Mouse (Mus musculus) CH12.LX (cell line): ENCODE data around the gene Fabp3. TPM values are rescaled to one million over a fixed set of nuclear protein-coding genes. Genes with fewer than 3 reads are reported as not detected.

Source experiments
- DNase-seq: peaks from one replicate; pipeline ENCODE4 v3.0.0-alpha.2; 2013; ENCODE audit errors: extremely low read depth
- H3K27ac ChIP-seq: 2 replicates; pipeline ENCODE4 v1.5.1; 2012; ENCODE audit warnings: low read depth, mild to moderate bottlenecking, control low read depth, moderate library complexity; ENCODE audit not compliant: insufficient read depth
- H3K27me3 ChIP-seq: replicated peaks from 2 replicates; pipeline ENCODE3; 2012; ENCODE audit warnings: inconsistent platforms
- H3K36me3 ChIP-seq, 2 experiments: replicated peaks in 1 of 2; 2 replicates each; pipeline versions ENCODE3 to v1.6.1; 2012; ENCODE audit warnings: inconsistent platforms in 1 of 2, low read length in 1 of 2, mild to moderate bottlenecking in 1 of 2, mixed read lengths in 1 of 2, moderate library complexity in 1 of 2; ENCODE audit not compliant: control insufficient read depth in 1 of 2, insufficient read depth in 1 of 2
- H3K4me1 ChIP-seq, 2 experiments: 2 replicates each; pipeline ENCODE4 v1.6.1; 2012; ENCODE audit warnings: inconsistent platforms in 1 of 2, moderate library complexity in 1 of 2; ENCODE audit not compliant: insufficient read depth in 2 of 2, control insufficient read depth in 1 of 2
- H3K4me2 ChIP-seq: 2 replicates; pipeline ENCODE4 v1.6.1; 2012; ENCODE audit warnings: low read depth, mild to moderate bottlenecking, control low read depth; ENCODE audit not compliant: poor library complexity, insufficient read depth, severe bottlenecking
- H3K4me3 ChIP-seq, 3 experiments: fragments of 150-350 bp in 1 of 3; sonication (generic) in 1 of 3; replicated peaks in 1 of 3; 2 replicates each; pipeline versions ENCODE3 to v1.5.1; 2011 to 2012; ENCODE audit warnings: low read depth in 2 of 3, low read length in 2 of 3, mild to moderate bottlenecking in 2 of 3, moderate library complexity in 2 of 3, control low read depth in 1 of 3, improper control_type of control experiment in 1 of 3, inconsistent platforms in 1 of 3, mixed read lengths in 1 of 3; ENCODE audit not compliant: poor library complexity in 1 of 3
- H3K79me2 ChIP-seq: replicated peaks from 2 replicates; pipeline ENCODE4 v1.6.1; 2012; ENCODE audit warnings: mild to moderate bottlenecking, moderate library complexity; ENCODE audit not compliant: control insufficient read depth, poor library complexity, insufficient read depth, severe bottlenecking; ENCODE audit errors: extremely low read depth
- H3K9ac ChIP-seq: 2 replicates; pipeline ENCODE4 v1.6.1; 2012; ENCODE audit warnings: low read depth, mild to moderate bottlenecking, control low read depth, moderate library complexity; ENCODE audit not compliant: insufficient read depth
- H3K9me3 ChIP-seq: replicated peaks from 2 replicates; pipeline ENCODE3; 2012; ENCODE audit warnings: low read length, inconsistent platforms, mixed read lengths
- BHLHE40 ChIP-seq: IDR thresholded peaks from 2 replicates; pipeline ENCODE4 v1.6.1; 2011; ENCODE audit warnings: mild to moderate bottlenecking, low read depth, low read length, improper control_type of control experiment
- CHD2 ChIP-seq: IDR thresholded peaks from 2 replicates; pipeline ENCODE4 v1.6.1; 2011; ENCODE audit warnings: low read length, improper control_type of control experiment
- E2F4 ChIP-seq: IDR thresholded peaks from 2 replicates; pipeline ENCODE4 v1.6.1; 2011; ENCODE audit warnings: low read depth, low read length, improper control_type of control experiment; ENCODE audit not compliant: insufficient replicate concordance
- ELF1 ChIP-seq: IDR thresholded peaks from 2 replicates; pipeline ENCODE4 v1.6.1; 2014; ENCODE audit warnings: low read depth, mild to moderate bottlenecking, inconsistent platforms, low read length, improper control_type of control experiment
- EP300 ChIP-seq: IDR thresholded peaks from 2 replicates; pipeline ENCODE4 v1.6.1; 2011; ENCODE audit warnings: low read length, improper control_type of control experiment
- HCFC1 ChIP-seq: IDR thresholded peaks from 2 replicates; pipeline ENCODE4 v1.6.1; 2012; ENCODE audit warnings: low read depth, mild to moderate bottlenecking, inconsistent platforms, low read length, improper control_type of control experiment
- MAFK ChIP-seq: IDR thresholded peaks from 2 replicates; pipeline ENCODE4 v1.6.1; 2011; ENCODE audit warnings: low read length, improper control_type of control experiment; ENCODE audit not compliant: insufficient replicate concordance
- MAX ChIP-seq: IDR thresholded peaks from 2 replicates; pipeline ENCODE4 v1.6.1; 2011; ENCODE audit warnings: low read length, improper control_type of control experiment
- MAZ ChIP-seq: IDR thresholded peaks from 2 replicates; pipeline ENCODE4 v1.6.1; 2012; ENCODE audit warnings: low read depth, mild to moderate bottlenecking, inconsistent platforms, low read length, improper control_type of control experiment, moderate library complexity
- MXI1 ChIP-seq: IDR thresholded peaks from 2 replicates; pipeline ENCODE4 v1.6.1; 2011; ENCODE audit warnings: mild to moderate bottlenecking, low read depth, low read length, improper control_type of control experiment
- MYC ChIP-seq: IDR thresholded peaks from 2 replicates; pipeline ENCODE4 v1.6.1; 2011; ENCODE audit warnings: low read depth, mild to moderate bottlenecking, improper control_type of control experiment, low read length
- NRF1 ChIP-seq: IDR thresholded peaks from 2 replicates; pipeline ENCODE4 v1.6.1; 2014; ENCODE audit warnings: low read depth, mild to moderate bottlenecking, inconsistent platforms, low read length, improper control_type of control experiment, moderate library complexity
- POLR2A ChIP-seq: IDR thresholded peaks from 2 replicates; pipeline ENCODE4 v1.6.1; 2011; ENCODE audit warnings: low read depth, mild to moderate bottlenecking, improper control_type of control experiment, low read length
- POLR2AphosphoS2 ChIP-seq: IDR thresholded peaks from 2 replicates; pipeline ENCODE4 v1.6.1; 2011; ENCODE audit warnings: low read depth, low read length, improper control_type of control experiment
- SMC3 ChIP-seq: IDR thresholded peaks from 2 replicates; pipeline ENCODE4 v1.6.1; 2011; ENCODE audit warnings: low read depth, low read length, improper control_type of control experiment
- TCF12 ChIP-seq: IDR thresholded peaks from 2 replicates; pipeline ENCODE4 v1.6.1; 2014; ENCODE audit warnings: low read depth, mild to moderate bottlenecking, inconsistent platforms, low read length, improper control_type of control experiment
- USF2 ChIP-seq: conservative IDR thresholded peaks from 2 replicates; pipeline ENCODE4 v1.6.1; 2011; ENCODE audit warnings: low read depth, low read length, improper control_type of control experiment
- ZKSCAN1 ChIP-seq: IDR thresholded peaks from 2 replicates; pipeline ENCODE4 v1.6.1; 2012; ENCODE audit warnings: low read depth, inconsistent platforms, low read length, improper control_type of control experiment, borderline replicate concordance
- ZMIZ1 ChIP-seq: IDR thresholded peaks from 2 replicates; pipeline ENCODE4 v1.6.1; 2012; ENCODE audit warnings: low read depth, mild to moderate bottlenecking, inconsistent platforms, low read length, improper control_type of control experiment
- dilution Hi-C: fragments of 300-500 bp; cut with MboI; formaldehyde crosslinking; loops from 2 replicates; pipeline ENCODE4 v1.14.3; 2020; ENCODE audit warnings: low sequenced_read_pairs; ENCODE audit not compliant: extremely low pct_unique_long_range_greater_than_20kb, extremely low pct_ligation_motif_present
- in situ Hi-C: fragments of 300-500 bp; cut with MboI; formaldehyde crosslinking; loops from 3 replicates; pipeline ENCODE4 v1.14.3; 2019; ENCODE audit warnings: low sequenced_read_pairs, low pct_ligation_motif_present, low pct_unique_long_range_greater_than_20kb, mixed read lengths
- polyA plus RNA-seq: library from polyadenylated mRNA; unstranded; fragments of >175 nt; gene quantifications from 2 replicates; pipeline ENCODE4 v1.2.1, GENCODE M21; 2012; ENCODE audit warnings: low read depth; ENCODE audit not compliant: insufficient read length
- total RNA-seq, 2 experiments: library from RNA; depleted of rRNA; stranded (reverse); fragments of 300-350 nt in 1 of 2; fragments of >200 nt in 1 of 2; gene quantifications; 2 replicates each; pipeline ENCODE4 v1.2.3; 2012 to 2014

Gene Fabp3
- total and polyA plus RNA-seq, 3 experiments = not detected

GRCm38 (mm10) chr4:130283826-130284225 is 24.6 kb upstream of the Fabp3 start:
- no peak for TF ChIP-seq NRF1
- no peak for TF ChIP-seq EP300
- no peak for TF ChIP-seq ELF1
- no peak for TF ChIP-seq BHLHE40
- no peak for TF ChIP-seq E2F4
- no peak for TF ChIP-seq MAX
- TF ChIP-seq SMC3 = no peak
- H3K9ac ChIP-seq = no peak overlapping the region
- dilution Hi-C loops = no loop called here
- no peak overlapping the region for H3K4me3 ChIP-seq
- no peak for DNase-seq
- peaks cover 79% of the 10 kb centered on the region for H3K27me3 ChIP-seq
- no peak overlapping the region for H3K27ac ChIP-seq
- in situ Hi-C loops = no loop called here
- H3K79me2 ChIP-seq = no peaks in the 10 kb centered on the region
- H3K4me2 ChIP-seq = no peak overlapping the region
- H3K36me3 ChIP-seq = no peaks in the 10 kb centered on the region
- H3K4me1 ChIP-seq = no peaks in the 10 kb centered on the region
- H3K9me3 ChIP-seq = no peaks in the 10 kb centered on the region

GRCm38 (mm10) chr4:130286531-130286930 is 21.9 kb upstream of the Fabp3 start:
- in situ Hi-C loops (no loop called here), dilution Hi-C loops (no loop called here)
- Histone ChIP-seq H3K4me3 (no peak overlapping the region), H3K9ac (no peak overlapping the region), H3K9me3 (no peaks in the 10 kb centered on the region), H3K27ac (no peak overlapping the region), H3K27me3 (peaks cover 77% of the 10 kb centered on the region), H3K4me1 (no peaks in the 10 kb centered on the region), H3K4me2 (no peak overlapping the region), H3K79me2 (no peaks in the 10 kb centered on the region), H3K36me3 (no peaks in the 10 kb centered on the region)
- TF ChIP-seq ZMIZ1 = no peak
- TF ChIP-seq MYC = no peak
- no peak for TF ChIP-seq ZKSCAN1
- no peak for TF ChIP-seq HCFC1
- no peak for TF ChIP-seq SMC3
- no peak for TF ChIP-seq POLR2AphosphoS2
- no peak for TF ChIP-seq MXI1
- no peak for TF ChIP-seq USF2
- TF ChIP-seq POLR2A = no peak
- TF ChIP-seq CHD2 = no peak
- no peak for TF ChIP-seq BHLHE40
- TF ChIP-seq MAX = no peak
- TF ChIP-seq MAZ = no peak
- TF ChIP-seq TCF12 = no peak
- no peak for TF ChIP-seq MAFK
- DNase-seq = no peak
